Mouse (Mus musculus) lung, adult 18-20 months (tissue): ENCODE data around the gene Gm39653.
"Not testable (repeated sequence)": the region's sequence is repeated elsewhere in the genome, so short reads cannot be mapped to it uniquely, and the experiment has no call there.

Source experiments
- DNase-seq, 2 experiments: peaks; one replicate each; pipeline ENCODE4 v3.0.0; 2022; ENCODE audit warnings: mixed read lengths in 2 of 2

The Gm39653 gene

GRCm38 (mm10) chr1:63615668-63616067, at the start of gene Gm39653:
Gene Gm39653, plus strand, starts transcription at chr1:63615968.
- no peak for DNase-seq

GRCm38 (mm10) chr1:63566501-63566900, 49.3 kb upstream of the Gm39653 start:
- DNase-seq: no peak

- DNase-seq: peak in 1 of 2 experiments; percentile 0
These were observed 48.7 kb upstream of the Gm39653 start for GRCm38 (mm10) chr1:63567031-63567430.

- no peak for DNase-seq
These were observed 43.5 kb upstream of the Gm39653 start for GRCm38 (mm10) chr1:63572229-63572628.

GRCm38 (mm10) chr1:63573432-63573831, 42.3 kb upstream of the Gm39653 start:
- no peak for DNase-seq

- no peak for DNase-seq
These were observed 41.7 kb upstream of the Gm39653 start for GRCm38 (mm10) chr1:63573864-63574611.

GRCm38 (mm10) chr1:63576803-63577202, 39.0 kb upstream of the Gm39653 start:
- no peak for DNase-seq

- no peak for DNase-seq
These were observed 36.6 kb upstream of the Gm39653 start for GRCm38 (mm10) chr1:63579153-63579552.

GRCm38 (mm10) chr1:63586869-63587268, 28.9 kb upstream of the Gm39653 start:
- no peak for DNase-seq

- DNase-seq: no peak
These were observed 11.8 kb upstream of the Gm39653 start for GRCm38 (mm10) chr1:63603870-63604500.

- DNase-seq: no peak
These were observed 6.2 kb upstream of the Gm39653 start for GRCm38 (mm10) chr1:63609613-63610012.

- DNase-seq: no peak
These were observed 1.2 kb upstream of the Gm39653 start for GRCm38 (mm10) chr1:63614594-63614993.

GRCm38 (mm10) chr1:63628211-63628610, 12.4 kb downstream of the Gm39653 start:
- peak in 1 of 2 experiments; percentile 4 for DNase-seq

GRCm38 (mm10) chr1:63630390-63630789, 14.6 kb downstream of the Gm39653 start:
- not testable (repeated sequence) for DNase-seq

GRCm38 (mm10) chr1:63639921-63640320, 24.2 kb downstream of the Gm39653 start:
- no peak for DNase-seq

- peak; percentile 19 to 31 for DNase-seq
These were observed 42.2 kb downstream of the Gm39653 start for GRCm38 (mm10) chr1:63658016-63658415.

- DNase-seq: peak in 1 of 2 experiments; percentile 20
These were observed 43.8 kb downstream of the Gm39653 start for GRCm38 (mm10) chr1:63659591-63659990.

GRCm38 (mm10) chr1:63666089-63666488, 50.3 kb downstream of the Gm39653 start:
- DNase-seq: no peak

GRCm38 (mm10) chr1:63667201-63667948, 51.6 kb downstream of the Gm39653 start:
- no peak for DNase-seq

GRCm38 (mm10) chr1:63667949-63668851, 52.4 kb downstream of the Gm39653 start:
- DNase-seq: no peak

- DNase-seq: no peak
These were observed 53.0 kb downstream of the Gm39653 start for GRCm38 (mm10) chr1:63668852-63669160.
